Mouse (Mus musculus) right cerebral cortex, adult 18-20 months (tissue): ENCODE measurements around the gene Phactr3.
A peak's percentile ranks its signal among the peaks of the same experiment; 100 is the strongest.

Experiments
- DNase-seq: peaks from one replicate; pipeline ENCODE4 v3.0.0; 2022; ENCODE audit warnings: mixed read lengths

Phactr3 gene

GRCm38 (mm10) chr2:178264389-178264788 is 145.6 kb downstream of the Phactr3 start:
- peak; percentile 91 for DNase-seq

- DNase-seq: peak; percentile 64
Measured at GRCm38 (mm10) chr2:178265454-178265853, 146.7 kb downstream of the Phactr3 start.

- DNase-seq: no peak
Measured at GRCm38 (mm10) chr2:178270794-178271193, 152.0 kb downstream of the Phactr3 start.

GRCm38 (mm10) chr2:178272350-178272749 is 153.6 kb downstream of the Phactr3 start:
- no peak for DNase-seq

GRCm38 (mm10) chr2:178274126-178274525 is 155.4 kb downstream of the Phactr3 start:
- DNase-seq: no peak

- DNase-seq: no peak
Measured at GRCm38 (mm10) chr2:178277206-178277605, 158.4 kb downstream of the Phactr3 start.

- DNase-seq: no peak
Measured at GRCm38 (mm10) chr2:178281183-178281582, 162.4 kb downstream of the Phactr3 start.

GRCm38 (mm10) chr2:178287285-178287684 is 168.5 kb downstream of the Phactr3 start:
- DNase-seq: peak; percentile 63

GRCm38 (mm10) chr2:178288666-178289065 is 169.9 kb downstream of the Phactr3 start:
- DNase-seq: no peak

- DNase-seq: peak; percentile 62
Measured at GRCm38 (mm10) chr2:178303453-178304187, 184.8 kb downstream of the Phactr3 start.

GRCm38 (mm10) chr2:178304188-178304529 is 185.4 kb downstream of the Phactr3 start:
- DNase-seq: no peak

- peak; percentile 39 for DNase-seq
Measured at GRCm38 (mm10) chr2:178304669-178305068, 185.9 kb downstream of the Phactr3 start.

GRCm38 (mm10) chr2:178313539-178313938 is 194.8 kb downstream of the Phactr3 start:
- no peak for DNase-seq

GRCm38 (mm10) chr2:178316281-178316680 is 197.5 kb downstream of the Phactr3 start:
- DNase-seq: no peak

- DNase-seq: no peak
Measured at GRCm38 (mm10) chr2:178319766-178320165, 201.0 kb downstream of the Phactr3 start.

GRCm38 (mm10) chr2:178321271-178321670 is 202.5 kb downstream of the Phactr3 start:
- peak; percentile 82 for DNase-seq

- no peak for DNase-seq
Measured at GRCm38 (mm10) chr2:178324410-178324809, 205.6 kb downstream of the Phactr3 start.

- DNase-seq: no peak
Measured at GRCm38 (mm10) chr2:178324818-178325217, 206.0 kb downstream of the Phactr3 start.

GRCm38 (mm10) chr2:178326067-178326466 is 207.3 kb downstream of the Phactr3 start:
- DNase-seq: no peak

GRCm38 (mm10) chr2:178326750-178327465 is 208.1 kb downstream of the Phactr3 start:
- DNase-seq: no peak

GRCm38 (mm10) chr2:178327466-178328040 is 208.8 kb downstream of the Phactr3 start:
- DNase-seq: peak; percentile 91

GRCm38 (mm10) chr2:178329551-178329950 is 210.8 kb downstream of the Phactr3 start:
- peak; percentile 54 for DNase-seq

GRCm38 (mm10) chr2:178329986-178330385 is 211.2 kb downstream of the Phactr3 start:
- DNase-seq: no peak

GRCm38 (mm10) chr2:178337878-178338277 is 219.1 kb downstream of the Phactr3 start:
- DNase-seq: no peak
